Mouse (Mus musculus) spleen, adult 18-20 months (tissue): Measurements from ENCODE around the gene Etnk2.
A peak's percentile ranks its signal among the peaks of the same experiment; 100 is the strongest.

Experiments
- DNase-seq, 2 experiments: peaks; one replicate each; pipeline ENCODE4 v3.0.0; 2022; ENCODE audit warnings: mixed read lengths in 2 of 2

Etnk2 gene

GRCm38 (mm10) chr1:133383157-133383783, 19.9 kb downstream of the Etnk2 start:
- no peak for DNase-seq

GRCm38 (mm10) chr1:133385506-133385905, 22.1 kb downstream of the Etnk2 start:
- DNase-seq: peak; percentile 32 to 66

GRCm38 (mm10) chr1:133386209-133386608, 22.8 kb downstream of the Etnk2 start:
- DNase-seq: no peak

GRCm38 (mm10) chr1:133387539-133388268, 24.3 kb downstream of the Etnk2 start:
- DNase-seq: no peak

- no peak for DNase-seq
These were observed 31.3 kb downstream of the Etnk2 start for GRCm38 (mm10) chr1:133394702-133395101.

- DNase-seq: no peak
These were observed 33.3 kb downstream of the Etnk2 start for GRCm38 (mm10) chr1:133396693-133397092.

- no peak for DNase-seq
These were observed 33.7 kb downstream of the Etnk2 start for GRCm38 (mm10) chr1:133397094-133397482.

GRCm38 (mm10) chr1:133397483-133398237, 34.3 kb downstream of the Etnk2 start:
- DNase-seq: no peak

- no peak for DNase-seq
These were observed 36.8 kb downstream of the Etnk2 start for GRCm38 (mm10) chr1:133400014-133400725.

- DNase-seq: no peak
These were observed 40.6 kb downstream of the Etnk2 start for GRCm38 (mm10) chr1:133404005-133404404.

- no peak for DNase-seq
These were observed 43.2 kb downstream of the Etnk2 start for GRCm38 (mm10) chr1:133406614-133407013.

- DNase-seq: no peak
These were observed 44.1 kb downstream of the Etnk2 start for GRCm38 (mm10) chr1:133407436-133407835.

GRCm38 (mm10) chr1:133408321-133408720, 44.9 kb downstream of the Etnk2 start:
- DNase-seq: no peak

GRCm38 (mm10) chr1:133408880-133409516, 45.6 kb downstream of the Etnk2 start:
- no peak for DNase-seq

- DNase-seq: no peak
These were observed 46.4 kb downstream of the Etnk2 start for GRCm38 (mm10) chr1:133409786-133410185.

GRCm38 (mm10) chr1:133411506-133412147, 48.3 kb downstream of the Etnk2 start:
- DNase-seq: no peak

- DNase-seq: no peak
These were observed 49.6 kb downstream of the Etnk2 start for GRCm38 (mm10) chr1:133412941-133413340.

- no peak for DNase-seq
These were observed 51.7 kb downstream of the Etnk2 start for GRCm38 (mm10) chr1:133415086-133415485.

GRCm38 (mm10) chr1:133415505-133415904, 52.1 kb downstream of the Etnk2 start:
- no peak for DNase-seq

GRCm38 (mm10) chr1:133416472-133416871, 53.1 kb downstream of the Etnk2 start:
- no peak for DNase-seq

- no peak for DNase-seq
These were observed 53.7 kb downstream of the Etnk2 start for GRCm38 (mm10) chr1:133417113-133417512.

GRCm38 (mm10) chr1:133417539-133417938, 54.2 kb downstream of the Etnk2 start:
- DNase-seq: no peak
